Mouse (Mus musculus) MEL (cell line): ENCODE results near the gene Pxmp4. TPM values are rescaled to one million over a fixed set of nuclear protein-coding genes. Genes with fewer than 3 reads are reported as not detected.

Experiments used
- DNase-seq: peaks from one replicate; pipeline ENCODE4 v3.0.0; 2011; ENCODE audit warnings: low read depth, low spot score
- H3K27ac ChIP-seq: 2 replicates; pipeline ENCODE4 v1.5.1; 2012; ENCODE audit warnings: low read depth, mild to moderate bottlenecking, control low read depth, low read length, moderate library complexity; ENCODE audit not compliant: control insufficient read depth
- H3K27me3 ChIP-seq, 2 experiments: fragments of 150-350 bp in 1 of 2; sonication (generic) in 1 of 2; 2 replicates each; pipeline ENCODE4 v1.6.1; 2012; ENCODE audit warnings: low read length in 2 of 2, mild to moderate bottlenecking in 2 of 2, improper control_type of control experiment in 1 of 2, moderate library complexity in 1 of 2; ENCODE audit not compliant: insufficient read depth in 2 of 2, control insufficient read depth in 1 of 2
- H3K36me3 ChIP-seq, 2 experiments: 2 replicates each; pipeline ENCODE4 v1.6.1; 2012 to 2014; ENCODE audit warnings: low read length in 2 of 2, improper control_type of control experiment in 1 of 2, inconsistent platforms in 1 of 2, mild to moderate bottlenecking in 1 of 2; ENCODE audit not compliant: insufficient read depth in 2 of 2, control insufficient read depth in 1 of 2
- H3K4me1 ChIP-seq, 2 experiments: fragments of 150-350 bp in 1 of 2; sonication (generic) in 1 of 2; 2 replicates each; pipeline ENCODE4 v1.6.1; 2012; ENCODE audit warnings: low read length in 2 of 2, improper control_type of control experiment in 1 of 2, mild to moderate bottlenecking in 1 of 2; ENCODE audit not compliant: insufficient read depth in 2 of 2, control insufficient read depth in 1 of 2
- H3K4me3 ChIP-seq, 2 experiments: fragments of 150-350 bp in 1 of 2; sonication (generic) in 1 of 2; 2 replicates each; pipeline ENCODE4 v1.5.1; 2012; ENCODE audit warnings: low read depth in 2 of 2, low read length in 2 of 2, mild to moderate bottlenecking in 2 of 2, moderate library complexity in 2 of 2, control low read depth in 1 of 2, improper control_type of control experiment in 1 of 2; ENCODE audit not compliant: control insufficient read depth in 1 of 2, insufficient read depth in 1 of 2
- H3K79me2 ChIP-seq: 2 replicates; pipeline ENCODE4 v1.6.1; 2012; ENCODE audit warnings: mild to moderate bottlenecking, low read length, moderate library complexity; ENCODE audit not compliant: control insufficient read depth, poor library complexity, insufficient read depth
- H3K9ac ChIP-seq: 2 replicates; pipeline ENCODE4 v1.6.1; 2012; ENCODE audit warnings: low read depth, mild to moderate bottlenecking, control low read depth, low read length, moderate library complexity; ENCODE audit not compliant: control insufficient read depth, poor library complexity, severe bottlenecking
- H3K9me3 ChIP-seq: fragments of 150-350 bp; sonication (generic); replicated peaks from 2 replicates; pipeline ENCODE4 v1.6.1; 2012; ENCODE audit warnings: mild to moderate bottlenecking, low read length, improper control_type of control experiment, moderate library complexity; ENCODE audit not compliant: insufficient read depth
- BHLHE40 ChIP-seq: IDR thresholded peaks from 2 replicates; pipeline ENCODE4 v1.6.1; 2012; ENCODE audit warnings: low read depth, mild to moderate bottlenecking, inconsistent platforms, low read length, improper control_type of control experiment, borderline replicate concordance
- CHD1 ChIP-seq: IDR thresholded peaks from 2 replicates; pipeline ENCODE4 v1.6.1; 2012; ENCODE audit warnings: low read depth, mild to moderate bottlenecking, inconsistent platforms, low read length, improper control_type of control experiment
- CHD2 ChIP-seq: IDR thresholded peaks from 2 replicates; pipeline ENCODE4 v1.6.1; 2011; ENCODE audit warnings: low read length, improper control_type of control experiment
- CTCF ChIP-seq, 3 experiments: IDR thresholded peaks in 2 of 3; conservative IDR thresholded peaks in 1 of 3; 2 replicates each; pipeline ENCODE4 v1.5.1; 2011 to 2012; ENCODE audit warnings: low read length in 3 of 3, low read depth in 2 of 3, mild to moderate bottlenecking in 2 of 3, improper control_type of control experiment in 1 of 3, inconsistent platforms in 1 of 3, mixed read lengths in 1 of 3, moderate library complexity in 1 of 3; ENCODE audit not compliant: control insufficient read depth in 1 of 3, insufficient read depth in 1 of 3, poor library complexity in 1 of 3, severe bottlenecking in 1 of 3
- E2F4 ChIP-seq: IDR thresholded peaks from 2 replicates; pipeline ENCODE4 v1.6.1; 2011; ENCODE audit warnings: low read depth, low read length, improper control_type of control experiment, borderline replicate concordance
- ELF1 ChIP-seq: IDR thresholded peaks from 2 replicates; pipeline ENCODE4 v1.6.1; 2014; ENCODE audit warnings: low read depth, mild to moderate bottlenecking, inconsistent platforms, low read length, improper control_type of control experiment, moderate library complexity
- ETS1 ChIP-seq: IDR thresholded peaks from 2 replicates; pipeline ENCODE4 v1.6.1; 2012; ENCODE audit warnings: low read depth, mild to moderate bottlenecking, inconsistent platforms, low read length, improper control_type of control experiment, moderate library complexity
- GABPA ChIP-seq: IDR thresholded peaks from 2 replicates; pipeline ENCODE4 v1.6.1; 2012; ENCODE audit warnings: low read depth, mild to moderate bottlenecking, inconsistent platforms, low read length, improper control_type of control experiment, moderate library complexity
- GATA1 ChIP-seq: IDR thresholded peaks from 2 replicates; pipeline ENCODE4 v1.6.1; 2011; ENCODE audit warnings: low read depth, low read length, improper control_type of control experiment
- HCFC1 ChIP-seq: IDR thresholded peaks from 2 replicates; pipeline ENCODE4 v1.6.1; 2012; ENCODE audit warnings: low read depth, mild to moderate bottlenecking, inconsistent platforms, low read length, improper control_type of control experiment, moderate library complexity
- JUND ChIP-seq: IDR thresholded peaks from 2 replicates; pipeline ENCODE4 v1.6.1; 2011; ENCODE audit warnings: low read depth, mild to moderate bottlenecking, improper control_type of control experiment, low read length
- KAT2A ChIP-seq: conservative IDR thresholded peaks from 2 replicates; pipeline ENCODE4 v1.6.1; 2012; ENCODE audit warnings: low read depth, low read length, improper control_type of control experiment, inconsistent platforms
- MAX ChIP-seq: IDR thresholded peaks from 2 replicates; pipeline ENCODE4 v1.6.1; 2011; ENCODE audit warnings: low read length, improper control_type of control experiment
- MAZ ChIP-seq: IDR thresholded peaks from 2 replicates; pipeline ENCODE4 v1.6.1; 2012; ENCODE audit warnings: low read depth, mild to moderate bottlenecking, inconsistent platforms, low read length, improper control_type of control experiment
- MEF2A ChIP-seq: IDR thresholded peaks from 2 replicates; pipeline ENCODE4 v1.6.1; 2014; ENCODE audit warnings: low read depth, mild to moderate bottlenecking, inconsistent platforms, low read length, improper control_type of control experiment; ENCODE audit not compliant: poor library complexity, insufficient replicate concordance, severe bottlenecking; ENCODE audit errors: extremely low read depth
- MYB ChIP-seq: IDR thresholded peaks from 2 replicates; pipeline ENCODE4 v1.6.1; 2011; ENCODE audit warnings: mild to moderate bottlenecking, low read depth, low read length, improper control_type of control experiment
- MYC ChIP-seq: IDR thresholded peaks from 2 replicates; pipeline ENCODE4 v1.6.1; 2011; ENCODE audit warnings: low read depth, mild to moderate bottlenecking, low read length, improper control_type of control experiment, moderate library complexity
- NRF1 ChIP-seq: IDR thresholded peaks from 2 replicates; pipeline ENCODE4 v1.6.1; 2014; ENCODE audit warnings: low read depth, mild to moderate bottlenecking, inconsistent platforms, low read length, improper control_type of control experiment, moderate library complexity; ENCODE audit not compliant: poor library complexity, insufficient read depth, severe bottlenecking
- POLR2A ChIP-seq, 2 experiments: IDR thresholded peaks; 2 replicates each; pipeline ENCODE4 v1.6.1; 2011 to 2012; ENCODE audit warnings: low read length in 2 of 2, mild to moderate bottlenecking in 2 of 2, control low read depth in 1 of 2, improper control_type of control experiment in 1 of 2, low read depth in 1 of 2, moderate library complexity in 1 of 2; ENCODE audit not compliant: control insufficient read depth in 1 of 2, insufficient read depth in 1 of 2, poor library complexity in 1 of 2
- POLR2AphosphoS2 ChIP-seq: IDR thresholded peaks from 2 replicates; pipeline ENCODE4 v1.6.1; 2011; ENCODE audit warnings: low read length, improper control_type of control experiment
- RAD21 ChIP-seq: IDR thresholded peaks from 2 replicates; pipeline ENCODE4 v1.6.1; 2011; ENCODE audit warnings: mild to moderate bottlenecking, low read depth, low read length, improper control_type of control experiment
- RCOR1 ChIP-seq: IDR thresholded peaks from 2 replicates; pipeline ENCODE4 v1.6.1; 2012; ENCODE audit warnings: low read depth, mild to moderate bottlenecking, inconsistent platforms, low read length, improper control_type of control experiment
- SMC3 ChIP-seq: IDR thresholded peaks from 2 replicates; pipeline ENCODE4 v1.6.1; 2011; ENCODE audit warnings: low read depth, low read length, improper control_type of control experiment
- TBP ChIP-seq: IDR thresholded peaks from 2 replicates; pipeline ENCODE4 v1.8.0; 2011; ENCODE audit warnings: low read depth, low read length, improper control_type of control experiment
- TCF12 ChIP-seq: IDR thresholded peaks from 2 replicates; pipeline ENCODE4 v1.6.1; 2014; ENCODE audit warnings: low read depth, mild to moderate bottlenecking, inconsistent platforms, low read length, improper control_type of control experiment, moderate library complexity
- UBTF ChIP-seq: IDR thresholded peaks from 2 replicates; pipeline ENCODE4 v1.6.1; 2012; ENCODE audit warnings: low read depth, mild to moderate bottlenecking, inconsistent platforms, low read length, improper control_type of control experiment, moderate library complexity, borderline replicate concordance; ENCODE audit not compliant: insufficient read depth
- USF1 ChIP-seq: IDR thresholded peaks from 2 replicates; pipeline ENCODE4 v1.6.1; 2014; ENCODE audit warnings: low read depth, mild to moderate bottlenecking, inconsistent platforms, low read length, improper control_type of control experiment, moderate library complexity
- ZC3H11A ChIP-seq: IDR thresholded peaks from 2 replicates; pipeline ENCODE4 v1.6.1; 2012; ENCODE audit warnings: low read depth, mild to moderate bottlenecking, inconsistent platforms, low read length, improper control_type of control experiment
- ZKSCAN1 ChIP-seq: IDR thresholded peaks from 2 replicates; pipeline ENCODE4 v1.6.1; 2012; ENCODE audit warnings: low read depth, mild to moderate bottlenecking, inconsistent platforms, low read length, improper control_type of control experiment, moderate library complexity
- ZMIZ1 ChIP-seq: IDR thresholded peaks from 2 replicates; pipeline ENCODE4 v1.6.1; 2012; ENCODE audit warnings: low read depth, mild to moderate bottlenecking, inconsistent platforms, low read length, improper control_type of control experiment, moderate library complexity
- ZNF384 ChIP-seq: IDR thresholded peaks from 2 replicates; pipeline ENCODE4 v1.6.1; 2012; ENCODE audit warnings: low read depth, mild to moderate bottlenecking, inconsistent platforms, low read length, improper control_type of control experiment
- polyA plus RNA-seq, 2 experiments: library from polyadenylated mRNA; stranded (reverse) in 1 of 2; unstranded in 1 of 2; fragments of >175 nt in 1 of 2; fragments of >200 nt in 1 of 2; gene quantifications; 2 replicates each; pipeline versions ENCODE4 v1.2.1 to v1.2.4; 2012; ENCODE audit warnings: low replicate concordance in 2 of 2, low read depth in 1 of 2; ENCODE audit not compliant: insufficient read length in 2 of 2, insufficient read depth in 1 of 2, missing spikeins in 1 of 2
- total RNA-seq: library from RNA; depleted of rRNA; stranded (reverse); fragments of 300-350 nt; gene quantifications from 2 replicates; pipeline ENCODE4 v1.2.3, GENCODE M21; 2012

Gene Pxmp4
- total and polyA plus RNA-seq, 3 experiments, result 5.9 to 12.2 TPM; not detected in 1

- TF ChIP-seq MAX, result peak; percentile 40; the same call in 1 of the 2 replicates
- no peak for TF ChIP-seq MYC
- peak; percentile 76 for TF ChIP-seq HCFC1
- no peak; the same call in 1 of the 2 replicates for TF ChIP-seq KAT2A
- TF ChIP-seq ZKSCAN1, result no peak
- no peak for TF ChIP-seq MEF2A
- peak; percentile 63 for TF ChIP-seq RCOR1
- TF ChIP-seq POLR2A (IDR thresholded peaks at IDR 0.05; ENCODE audit: control insufficient read depth in 1 of 2, insufficient read depth in 1 of 2, low read depth in 1 of 2, low read length in 2 of 2, poor library complexity in 1 of 2), result peak in 1 of 2 experiments; percentile 66; a peak in 1 of 4 replicates
- no peak for TF ChIP-seq TBP
These were observed 12.2 kb upstream of the Pxmp4 start (continued) for GRCm38 (mm10) chr2:154615674-154616073.

- H3K4me1 ChIP-seq, result peaks cover 14 to 28% of the 10 kb centered on the region in 2 experiments
- H3K9ac ChIP-seq, result peak overlapping the region; percentile 73
- peaks cover 3% of the 10 kb centered on the region; the same call in 1 of the 2 replicates for H3K79me2 ChIP-seq
- H3K27ac ChIP-seq, result peak overlapping the region; percentile 95
- no peaks in the 10 kb centered on the region for H3K27me3 ChIP-seq
- peak; percentile 66 for DNase-seq
- H3K9me3 ChIP-seq, result no peaks in the 10 kb centered on the region
- peak overlapping the region; percentile 41 to 77 for H3K4me3 ChIP-seq
- H3K36me3 ChIP-seq, result peaks cover 0 to 23% of the 10 kb centered on the region in 2 experiments; a peak in 2 of 4 replicates
- TF ChIP-seq MEF2A (peak; percentile 39; the same call in 1 of the 2 replicates), RCOR1 (0 out of 2 replicates have a peak, but pooled peaks have one; percentile 13), USF1 (no peak), RAD21 (no peak), POLR2AphosphoS2 (no peak), CHD2 (no peak), MAX (no peak; the same call in 1 of the 2 replicates), ELF1 (no peak), GABPA (no peak), E2F4 (no peak), KAT2A (no peak), ETS1 (peak; percentile 42; the same call in 1 of the 2 replicates), UBTF (no peak), POLR2A (IDR thresholded peaks at IDR 0.05; ENCODE audit: control insufficient read depth in 1 of 2, insufficient read depth in 1 of 2, low read depth in 1 of 2, low read length in 2 of 2, poor library complexity in 1 of 2) (no peak), SMC3 (no peak), MYB (no peak), NRF1 (no peak), CTCF (IDR thresholded peaks at IDR 0.05 in 2 of 3, conservative IDR thresholded peaks at IDR 0.05 in 1 of 3; ENCODE audit: control insufficient read depth in 1 of 3, insufficient read depth in 1 of 3, low read depth in 2 of 3, low read length in 3 of 3, poor library complexity in 1 of 3, severe bottlenecking in 1 of 3) (no peak), MAZ (peak; percentile 67; the same call in 1 of the 2 replicates), ZNF384 (no peak), ZC3H11A (no peak), MYC (no peak), JUND (no peak), CHD1 (no peak; the same call in 1 of the 2 replicates), ZMIZ1 (no peak), HCFC1 (0 out of 2 replicates have a peak, but pooled peaks have one; percentile 33), BHLHE40 (no peak), TCF12 (0 out of 2 replicates have a peak, but pooled peaks have one; percentile 20), GATA1 (peak; percentile 63), TBP (no peak; the same call in 1 of the 2 replicates)
These were observed 11.5 kb upstream of the Pxmp4 start for GRCm38 (mm10) chr2:154614841-154615576.
